Mouse (Mus musculus) lung, postnatal 0 days (tissue): Measurements from ENCODE around the gene Rab5if.
"Not testable (repeated sequence)": the region's sequence is repeated elsewhere in the genome, so short reads cannot be mapped to it uniquely, and the experiment has no call there.

Experiments used
- CTCF ChIP-seq: IDR thresholded peaks from 2 replicates; pipeline ENCODE4 v1.5.1; 2016; ENCODE audit warnings: antibody characterized with exemption, mild to moderate bottlenecking
- EP300 ChIP-seq: IDR thresholded peaks from 2 replicates; pipeline ENCODE4 v1.6.1; 2016; ENCODE audit warnings: antibody characterized with exemption, mild to moderate bottlenecking, control low read depth

DNA sequence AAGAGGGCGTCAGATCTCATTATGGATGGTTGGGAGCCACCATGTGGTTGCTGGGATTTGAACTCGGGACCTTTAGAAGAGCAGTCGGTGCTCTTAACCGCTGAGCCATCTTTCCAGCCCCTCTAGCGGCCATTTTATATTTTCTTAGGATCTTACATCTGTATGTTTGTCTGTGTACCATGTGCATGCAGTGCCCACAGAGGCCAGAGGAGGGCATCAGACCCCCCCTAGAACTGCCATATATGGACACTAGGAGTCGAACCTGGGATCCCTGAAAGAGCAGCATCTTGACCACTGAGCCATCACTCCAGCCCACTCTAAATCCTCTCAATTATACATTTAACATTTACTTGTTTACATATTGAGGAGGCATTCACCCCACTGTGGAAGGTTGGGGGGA is 37.8 kb upstream of the Rab5if start:
- TF ChIP-seq CTCF = peak; percentile 35
- TF ChIP-seq EP300 = not testable (repeated sequence)
